Mouse (Mus musculus): ENCODE measurements around the gene Cxcl17. TPM values are rescaled to one million over a fixed set of nuclear protein-coding genes. Genes with fewer than 3 reads are reported as not detected.

The Cxcl17 gene
- polyA plus RNA-seq, 1 experiment = 1.2 TPM

GRCm38 (mm10) chr7:25385850-25386555 lies 26.7 kb downstream of the Cxcl17 start:
- H3K27me3 ChIP-seq (ENCODE audit: control insufficient read depth, insufficient read depth, low read length) = no peaks in the 10 kb centered on the region
- H3K27ac ChIP-seq (ENCODE audit: control insufficient read depth, insufficient read depth, low read length) = peak overlapping the region; percentile 50; the same call in 1 of the 2 replicates
- 43% methylated on average over 12 of the region's 12 CpGs for WGBS
- no peak overlapping the region for H3K4me3 ChIP-seq (ENCODE audit: control insufficient read depth, insufficient read depth, low read length)
- H3K36me3 ChIP-seq (ENCODE audit: control insufficient read depth, insufficient read depth, low read length) = peaks cover 11% of the 10 kb centered on the region; the same call in 1 of the 2 replicates
- peak; percentile 27 for DNase-seq
- no peak for TF ChIP-seq CTCF (IDR thresholded peaks at IDR 0.05; ENCODE audit: borderline replicate concordance, control insufficient read depth, extremely low read depth, insufficient read depth, low read length, poor library complexity)
- TF ChIP-seq POLR2A (IDR thresholded peaks at IDR 0.05; ENCODE audit: control insufficient read depth, extremely low read depth, insufficient read depth, low read length, poor library complexity) = no peak
- peaks cover 24% of the 10 kb centered on the region for H3K4me1 ChIP-seq (replicated peaks; ENCODE audit: control insufficient read depth, insufficient read depth, low read length)

- Histone ChIP-seq H3K27me3 (ENCODE audit: control insufficient read depth, insufficient read depth, low read length) (no peaks in the 10 kb centered on the region), H3K4me1 (replicated peaks; ENCODE audit: control insufficient read depth, insufficient read depth, low read length) (peaks cover 31% of the 10 kb centered on the region), H3K27ac (ENCODE audit: control insufficient read depth, insufficient read depth, low read length) (no peak overlapping the region), H3K4me3 (ENCODE audit: control insufficient read depth, insufficient read depth, low read length) (no peak overlapping the region), H3K36me3 (ENCODE audit: control insufficient read depth, insufficient read depth, low read length) (peaks cover 11% of the 10 kb centered on the region; the same call in 1 of the 2 replicates)
- WGBS = 77% methylated on average over 12 of the region's 12 CpGs
- no peak for TF ChIP-seq CTCF (IDR thresholded peaks at IDR 0.05; ENCODE audit: borderline replicate concordance, control insufficient read depth, extremely low read depth, insufficient read depth, low read length, poor library complexity)
- no peak for TF ChIP-seq POLR2A (IDR thresholded peaks at IDR 0.05; ENCODE audit: control insufficient read depth, extremely low read depth, insufficient read depth, low read length, poor library complexity)
- DNase-seq = no peak
Observed at GRCm38 (mm10) chr7:25385259-25385658, 27.4 kb downstream of the Cxcl17 start.

GRCm38 (mm10) chr7:25384818-25385217 lies 27.9 kb downstream of the Cxcl17 start:
- Histone ChIP-seq H3K36me3 (ENCODE audit: control insufficient read depth, insufficient read depth, low read length) (peaks cover 11% of the 10 kb centered on the region; the same call in 1 of the 2 replicates), H3K27ac (ENCODE audit: control insufficient read depth, insufficient read depth, low read length) (no peak overlapping the region), H3K4me1 (replicated peaks; ENCODE audit: control insufficient read depth, insufficient read depth, low read length) (peaks cover 32% of the 10 kb centered on the region), H3K27me3 (ENCODE audit: control insufficient read depth, insufficient read depth, low read length) (no peaks in the 10 kb centered on the region), H3K4me3 (ENCODE audit: control insufficient read depth, insufficient read depth, low read length) (no peak overlapping the region)
- no peak for TF ChIP-seq POLR2A (IDR thresholded peaks at IDR 0.05; ENCODE audit: control insufficient read depth, extremely low read depth, insufficient read depth, low read length, poor library complexity)
- TF ChIP-seq CTCF (IDR thresholded peaks at IDR 0.05; ENCODE audit: borderline replicate concordance, control insufficient read depth, extremely low read depth, insufficient read depth, low read length, poor library complexity) = no peak
- no peak for DNase-seq
- 25% methylated on average over 9 of the region's 9 CpGs for WGBS

GRCm38 (mm10) chr7:25384318-25384717 lies 28.4 kb downstream of the Cxcl17 start:
- Histone ChIP-seq H3K4me1 (replicated peaks; ENCODE audit: control insufficient read depth, insufficient read depth, low read length) (peaks cover 32% of the 10 kb centered on the region), H3K36me3 (ENCODE audit: control insufficient read depth, insufficient read depth, low read length) (peaks cover 11% of the 10 kb centered on the region; the same call in 1 of the 2 replicates), H3K27ac (ENCODE audit: control insufficient read depth, insufficient read depth, low read length) (no peak overlapping the region), H3K4me3 (ENCODE audit: control insufficient read depth, insufficient read depth, low read length) (no peak overlapping the region), H3K27me3 (ENCODE audit: control insufficient read depth, insufficient read depth, low read length) (no peaks in the 10 kb centered on the region)
- no peak for DNase-seq
- 56% methylated on average over 13 of the region's 13 CpGs for WGBS
- TF ChIP-seq POLR2A (IDR thresholded peaks at IDR 0.05; ENCODE audit: control insufficient read depth, extremely low read depth, insufficient read depth, low read length, poor library complexity) (no peak), CTCF (IDR thresholded peaks at IDR 0.05; ENCODE audit: borderline replicate concordance, control insufficient read depth, extremely low read depth, insufficient read depth, low read length, poor library complexity) (no peak)

GRCm38 (mm10) chr7:25383891-25384290 lies 28.8 kb downstream of the Cxcl17 start:
- DNase-seq = no peak
- TF ChIP-seq POLR2A (IDR thresholded peaks at IDR 0.05; ENCODE audit: control insufficient read depth, extremely low read depth, insufficient read depth, low read length, poor library complexity) = no peak
- TF ChIP-seq CTCF (IDR thresholded peaks at IDR 0.05; ENCODE audit: borderline replicate concordance, control insufficient read depth, extremely low read depth, insufficient read depth, low read length, poor library complexity) = no peak
- H3K27me3 ChIP-seq (ENCODE audit: control insufficient read depth, insufficient read depth, low read length) = no peaks in the 10 kb centered on the region
- H3K36me3 ChIP-seq (ENCODE audit: control insufficient read depth, insufficient read depth, low read length) = peaks cover 11% of the 10 kb centered on the region; the same call in 1 of the 2 replicates
- H3K4me1 ChIP-seq (replicated peaks; ENCODE audit: control insufficient read depth, insufficient read depth, low read length) = peaks cover 35% of the 10 kb centered on the region
- H3K27ac ChIP-seq (ENCODE audit: control insufficient read depth, insufficient read depth, low read length) = no peak overlapping the region
- WGBS = 89% methylated on average over 4 of the region's 4 CpGs
- H3K4me3 ChIP-seq (ENCODE audit: control insufficient read depth, insufficient read depth, low read length) = no peak overlapping the region

- Histone ChIP-seq H3K27me3 (ENCODE audit: control insufficient read depth, insufficient read depth, low read length) (no peaks in the 10 kb centered on the region), H3K4me1 (replicated peaks; ENCODE audit: control insufficient read depth, insufficient read depth, low read length) (peaks cover 35% of the 10 kb centered on the region), H3K27ac (ENCODE audit: control insufficient read depth, insufficient read depth, low read length) (no peak overlapping the region), H3K4me3 (ENCODE audit: control insufficient read depth, insufficient read depth, low read length) (no peak overlapping the region), H3K36me3 (ENCODE audit: control insufficient read depth, insufficient read depth, low read length) (peaks cover 11% of the 10 kb centered on the region; the same call in 1 of the 2 replicates)
- DNase-seq = no peak
- no peak for TF ChIP-seq CTCF (IDR thresholded peaks at IDR 0.05; ENCODE audit: borderline replicate concordance, control insufficient read depth, extremely low read depth, insufficient read depth, low read length, poor library complexity)
- no peak for TF ChIP-seq POLR2A (IDR thresholded peaks at IDR 0.05; ENCODE audit: control insufficient read depth, extremely low read depth, insufficient read depth, low read length, poor library complexity)
- WGBS = 94% methylated on average over 7 of the region's 7 CpGs
Observed at GRCm38 (mm10) chr7:25383385-25383784, 29.3 kb downstream of the Cxcl17 start.
